Mouse (Mus musculus): Measurements from ENCODE around the gene Vamp9. TPM values are rescaled to one million over a fixed set of nuclear protein-coding genes. Genes with fewer than 3 reads are reported as not detected.

The Vamp9 gene
- 0.82 TPM in 1 of 2 replicates, not detected in the other for polyA plus RNA-seq (2016; fragmentation: Nextera tagmentation; extraction: Ambion mirVana)

- Histone ChIP-seq H3K4me1 (replicated peaks) (peaks cover 6% of the 10 kb centered on the region; the same call in 1 of the 2 replicates), H3K27ac (peak within 1 kb of the TSS; percentile 91), H3K9me3 (no peaks in the 10 kb centered on the region), H3K36me3 (no peaks in the 10 kb centered on the region), H3K4me3 (peak within 1 kb of the TSS; percentile 58), H3K27me3 (ENCODE audit: insufficient read depth, poor library complexity, severe bottlenecking) (0 out of 2 replicates have a peak, but pooled peaks cover 3% of the 10 kb centered on the region)
- peak; percentile 97 for DNase-seq (ENCODE audit: low spot score)
- 6% methylated on average over 49 of the region's 49 CpGs for WGBS
These were observed at the start of gene Vamp9 for GRCm38 (mm10) chr5:99906181-99906956. Gene Vamp9 (plus strand): TSS chr5:99906254.

GRCm38 (mm10) chr5:99857106-99857637, 48.9 kb upstream of the Vamp9 start:
- 43% methylated on average over 14 of the region's 14 CpGs for WGBS
- H3K36me3 ChIP-seq = no peaks in the 10 kb centered on the region
- no peak for DNase-seq (ENCODE audit: low spot score)
- no peaks in the 10 kb centered on the region for H3K9me3 ChIP-seq
- H3K4me1 ChIP-seq (replicated peaks) = peaks cover 13% of the 10 kb centered on the region
- peaks cover 4% of the 10 kb centered on the region; the same call in 1 of the 2 replicates for H3K27me3 ChIP-seq (ENCODE audit: insufficient read depth, poor library complexity, severe bottlenecking)
- H3K4me3 ChIP-seq = no peak overlapping the region
- H3K27ac ChIP-seq = no peak overlapping the region

GRCm38 (mm10) chr5:99859637-99860433, 46.2 kb upstream of the Vamp9 start:
- H3K4me3 ChIP-seq = no peak overlapping the region
- WGBS = 71% methylated on average over 13 of the region's 13 CpGs
- no peaks in the 10 kb centered on the region for H3K36me3 ChIP-seq
- DNase-seq (ENCODE audit: low spot score) = no peak
- H3K9me3 ChIP-seq = no peaks in the 10 kb centered on the region
- H3K27me3 ChIP-seq (ENCODE audit: insufficient read depth, poor library complexity, severe bottlenecking) = no peaks in the 10 kb centered on the region; the same call in 1 of the 2 replicates
- peaks cover 13% of the 10 kb centered on the region for H3K4me1 ChIP-seq (replicated peaks)
- H3K27ac ChIP-seq = no peak overlapping the region

- no peaks in the 10 kb centered on the region; the same call in 1 of the 2 replicates for H3K27me3 ChIP-seq (ENCODE audit: insufficient read depth, poor library complexity, severe bottlenecking)
- WGBS = 85% methylated on average over 6 of the region's 6 CpGs
- H3K36me3 ChIP-seq = no peaks in the 10 kb centered on the region
- H3K9me3 ChIP-seq = no peaks in the 10 kb centered on the region
- no peak overlapping the region for H3K27ac ChIP-seq
- no peak overlapping the region for H3K4me3 ChIP-seq
- DNase-seq (ENCODE audit: low spot score) = no peak
- peaks cover 10% of the 10 kb centered on the region for H3K4me1 ChIP-seq (replicated peaks)
These were observed 44.2 kb upstream of the Vamp9 start for GRCm38 (mm10) chr5:99861816-99862215.

GRCm38 (mm10) chr5:99863656-99864380, 42.2 kb upstream of the Vamp9 start:
- Histone ChIP-seq H3K4me3 (no peak overlapping the region), H3K4me1 (replicated peaks) (peaks cover 2% of the 10 kb centered on the region; the same call in 1 of the 2 replicates), H3K27me3 (ENCODE audit: insufficient read depth, poor library complexity, severe bottlenecking) (no peaks in the 10 kb centered on the region; the same call in 1 of the 2 replicates), H3K9me3 (no peaks in the 10 kb centered on the region), H3K36me3 (no peaks in the 10 kb centered on the region), H3K27ac (no peak overlapping the region)
- 81% methylated on average over 13 of the region's 13 CpGs for WGBS
- DNase-seq (ENCODE audit: low spot score) = no peak

GRCm38 (mm10) chr5:99865779-99866178, 40.3 kb upstream of the Vamp9 start:
- no peaks in the 10 kb centered on the region for H3K36me3 ChIP-seq
- no peak for DNase-seq (ENCODE audit: low spot score)
- H3K9me3 ChIP-seq = no peaks in the 10 kb centered on the region
- H3K4me3 ChIP-seq = no peak overlapping the region
- no peak overlapping the region for H3K27ac ChIP-seq
- H3K4me1 ChIP-seq (replicated peaks) = peaks cover 2% of the 10 kb centered on the region; the same call in 1 of the 2 replicates
- WGBS = 96% methylated on average over 1 of the region's 1 CpGs
- no peaks in the 10 kb centered on the region; the same call in 1 of the 2 replicates for H3K27me3 ChIP-seq (ENCODE audit: insufficient read depth, poor library complexity, severe bottlenecking)

- no peak overlapping the region for H3K4me3 ChIP-seq
- no peaks in the 10 kb centered on the region for H3K36me3 ChIP-seq
- H3K4me1 ChIP-seq (replicated peaks) = peaks cover 2% of the 10 kb centered on the region; the same call in 1 of the 2 replicates
- H3K27me3 ChIP-seq (ENCODE audit: insufficient read depth, poor library complexity, severe bottlenecking) = no peaks in the 10 kb centered on the region; the same call in 1 of the 2 replicates
- H3K9me3 ChIP-seq = no peaks in the 10 kb centered on the region
- no peak for DNase-seq (ENCODE audit: low spot score)
- WGBS = 93% methylated on average over 17 of the region's 17 CpGs
- H3K27ac ChIP-seq = no peak overlapping the region
These were observed 37.8 kb upstream of the Vamp9 start for GRCm38 (mm10) chr5:99868286-99868685.

- no peaks in the 10 kb centered on the region for H3K27me3 ChIP-seq (ENCODE audit: insufficient read depth, poor library complexity, severe bottlenecking)
- H3K27ac ChIP-seq = no peak overlapping the region
- DNase-seq (ENCODE audit: low spot score) = no peak
- WGBS = 93% methylated on average over 9 of the region's 9 CpGs
- no peaks in the 10 kb centered on the region for H3K9me3 ChIP-seq
- no peak overlapping the region for H3K4me3 ChIP-seq
- peaks cover 2% of the 10 kb centered on the region; the same call in 1 of the 2 replicates for H3K4me1 ChIP-seq (replicated peaks)
- no peaks in the 10 kb centered on the region for H3K36me3 ChIP-seq
These were observed 37.1 kb upstream of the Vamp9 start for GRCm38 (mm10) chr5:99868923-99869322.

GRCm38 (mm10) chr5:99877565-99877964, 28.5 kb upstream of the Vamp9 start:
- no peaks in the 10 kb centered on the region for H3K27me3 ChIP-seq (ENCODE audit: insufficient read depth, poor library complexity, severe bottlenecking)
- 75% methylated on average over 9 of the region's 9 CpGs for WGBS
- H3K4me1 ChIP-seq (replicated peaks) = no peaks in the 10 kb centered on the region; the same call in 1 of the 2 replicates
- DNase-seq (ENCODE audit: low spot score) = no peak
- 0 out of 2 replicates have a peak, but pooled peaks cover 5% of the 10 kb centered on the region for H3K9me3 ChIP-seq
- no peak overlapping the region for H3K4me3 ChIP-seq
- H3K27ac ChIP-seq = no peak overlapping the region
- no peaks in the 10 kb centered on the region for H3K36me3 ChIP-seq

DNA sequence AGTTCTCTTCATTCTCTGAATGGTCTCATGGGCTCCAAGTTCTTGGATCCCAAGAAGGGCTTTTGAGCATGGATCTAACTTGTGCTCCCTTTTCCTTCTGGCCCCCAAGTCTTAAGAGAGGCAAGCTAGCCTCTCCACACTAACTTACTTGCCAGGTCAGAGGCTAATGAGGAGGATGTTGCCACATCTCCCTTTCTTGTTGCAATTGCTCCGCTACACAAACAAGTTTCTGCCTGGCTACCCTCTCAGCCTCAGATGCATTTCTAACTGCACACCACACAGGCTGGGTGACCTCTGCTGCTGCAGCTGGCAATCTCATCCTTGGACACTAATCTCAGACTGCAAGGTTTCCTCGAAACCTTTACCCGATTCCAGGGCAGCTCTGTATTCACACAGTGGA, 23.6 kb upstream of the Vamp9 start:
- WGBS = 91% methylated on average over 3 of the region's 3 CpGs
- Histone ChIP-seq H3K27ac (no peak overlapping the region), H3K4me3 (no peak overlapping the region), H3K36me3 (no peaks in the 10 kb centered on the region), H3K9me3 (no peaks in the 10 kb centered on the region), H3K4me1 (replicated peaks) (no peaks in the 10 kb centered on the region; the same call in 1 of the 2 replicates), H3K27me3 (ENCODE audit: insufficient read depth, poor library complexity, severe bottlenecking) (no peaks in the 10 kb centered on the region)
- no peak for DNase-seq (ENCODE audit: low spot score)

DNA sequence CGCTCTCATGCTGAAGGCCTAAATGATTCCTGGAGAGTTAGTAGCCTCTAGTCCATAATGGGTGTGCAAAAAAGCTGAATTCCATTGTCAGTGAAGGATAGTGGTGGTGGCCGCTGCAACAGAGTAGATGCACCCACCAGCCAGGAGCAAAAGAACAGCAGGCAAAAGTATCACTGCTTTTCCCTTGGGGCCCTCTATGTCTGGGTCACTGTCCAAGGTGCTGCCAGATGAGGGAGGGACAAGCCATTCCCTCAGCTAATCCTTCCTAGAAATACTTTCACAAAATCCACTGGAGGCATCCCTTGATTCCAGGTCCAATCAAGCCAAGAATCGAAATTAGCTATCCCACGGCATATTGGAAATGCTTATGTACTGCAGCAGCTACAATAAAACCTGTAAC, 22.0 kb upstream of the Vamp9 start:
- Histone ChIP-seq H3K27me3 (ENCODE audit: insufficient read depth, poor library complexity, severe bottlenecking) (no peaks in the 10 kb centered on the region), H3K36me3 (no peaks in the 10 kb centered on the region), H3K9me3 (no peaks in the 10 kb centered on the region), H3K4me3 (no peak overlapping the region), H3K27ac (no peak overlapping the region), H3K4me1 (replicated peaks) (no peaks in the 10 kb centered on the region)
- 90% methylated on average over 4 of the region's 4 CpGs for WGBS
- DNase-seq (ENCODE audit: low spot score) = no peak

DNA sequence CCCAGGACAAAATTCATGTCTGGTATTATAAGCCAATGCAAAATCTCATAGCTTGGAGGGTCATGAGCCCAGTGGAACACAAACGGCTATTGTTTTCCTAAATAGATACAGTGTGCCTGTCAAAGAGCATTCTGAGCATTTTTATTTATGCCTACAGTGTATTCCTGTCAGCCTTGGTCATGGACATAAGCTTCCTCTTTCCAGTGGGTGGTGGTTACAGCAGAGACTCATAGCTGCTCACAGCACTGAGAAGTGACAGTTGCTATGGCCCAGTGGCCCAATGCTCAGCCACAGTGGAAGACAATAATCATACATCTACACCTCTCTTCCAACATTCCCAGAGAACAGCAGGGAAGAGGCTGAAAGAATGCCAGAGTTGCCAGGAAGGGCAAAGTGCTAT, 18.9 kb upstream of the Vamp9 start:
- no peak overlapping the region for H3K27ac ChIP-seq
- no peak overlapping the region for H3K4me3 ChIP-seq
- no peaks in the 10 kb centered on the region for H3K27me3 ChIP-seq (ENCODE audit: insufficient read depth, poor library complexity, severe bottlenecking)
- H3K36me3 ChIP-seq = no peaks in the 10 kb centered on the region
- 91% methylated on average over 1 of the region's 1 CpGs for WGBS
- DNase-seq (ENCODE audit: low spot score) = no peak
- no peaks in the 10 kb centered on the region for H3K9me3 ChIP-seq
- no peaks in the 10 kb centered on the region for H3K4me1 ChIP-seq (replicated peaks)
